Mouse (Mus musculus) adrenal gland, postnatal 36 days (tissue): ENCODE measurements around the gene Prkca. TPM values are rescaled to one million over a fixed set of nuclear protein-coding genes. Genes with fewer than 3 reads are reported as not detected.

Experiments used
- DNase-seq, 2 experiments: peaks; one replicate each; pipeline ENCODE4 v3.0.0; 2021; ENCODE audit warnings: mixed read lengths in 1 of 2
- long read RNA-seq, 2 experiments: library from polyadenylated mRNA; stranded (forward); transcript quantifications; one replicate each; pipeline ENCODE4 v2.0.0; 2021; ENCODE audit warnings: borderline sequencing depth in 2 of 2
- total RNA-seq, 2 experiments: library from RNA; stranded (reverse); gene quantifications; 2 replicates each; pipeline ENCODE4 v1.2.3; 2021

Prkca gene
- 10 to 100 TPM in 1 of 2 experiments, 1 to 10 TPM in 1; 8.0 to 12.7 TPM for total RNA-seq
- long read RNA-seq, experiment 1, partial matches to known transcripts = 0 of 2 reads
- long read RNA-seq, experiment 1, other reads (novel, unspliced or antisense) = 2 of 2 reads
- long read RNA-seq, experiment 2 = 0 reads

DNA sequence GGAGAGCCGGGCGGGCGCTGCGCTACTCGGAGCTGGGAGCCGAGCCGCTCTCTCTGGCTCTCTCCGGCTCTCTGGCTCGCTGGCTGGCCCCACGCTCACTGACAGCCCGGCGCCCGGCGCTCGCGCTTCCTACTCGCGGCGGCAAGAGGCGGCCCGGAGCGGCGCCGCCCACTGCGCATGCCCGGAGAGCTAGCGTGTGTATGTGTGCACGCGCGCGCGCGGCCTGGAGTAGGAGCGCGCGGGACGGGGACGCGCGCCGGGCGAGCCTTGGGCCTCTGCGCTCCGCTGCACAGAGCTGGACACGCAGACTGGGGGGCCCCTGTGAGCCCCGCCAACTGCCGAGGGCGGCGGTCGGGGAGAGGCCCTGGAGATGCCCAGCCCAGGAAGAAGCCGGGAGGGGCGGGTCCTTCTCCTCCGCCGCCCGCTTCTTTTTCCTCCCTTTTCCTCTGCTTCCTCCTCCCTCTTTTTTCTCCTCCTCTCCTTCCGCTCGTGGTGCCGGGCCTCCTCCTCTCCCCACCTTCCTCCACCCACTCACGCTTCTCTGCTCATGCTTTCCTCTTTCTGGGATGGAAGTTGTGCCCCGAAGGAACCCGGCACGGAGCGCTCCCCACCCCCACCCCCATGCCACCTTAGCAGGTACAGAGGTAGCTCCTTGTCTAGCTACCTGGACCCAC, at the start of gene Prkca:
Gene Prkca, minus strand, starts transcription at position 140 of the 674 bp plus-strand sequence.
- DNase-seq = peak; percentile 95 to 96

DNA sequence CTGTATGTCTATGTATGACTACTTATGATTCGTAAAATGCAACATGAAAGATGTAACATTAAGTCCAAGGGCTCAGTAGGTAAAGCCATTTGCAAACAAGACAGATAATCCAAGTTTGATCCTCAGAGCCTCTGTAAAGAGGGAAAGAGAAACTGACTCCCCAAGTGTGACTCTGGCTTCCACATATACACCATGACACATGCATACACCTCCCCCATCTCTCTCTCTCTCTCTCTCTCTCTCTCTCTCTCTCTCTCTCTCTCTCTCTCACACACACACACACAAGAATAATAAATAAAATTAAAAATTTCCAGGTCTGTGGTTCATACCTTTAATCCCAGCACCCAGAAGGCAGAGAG, 41.9 kb upstream of the Prkca start:
- no peak for DNase-seq

DNA sequence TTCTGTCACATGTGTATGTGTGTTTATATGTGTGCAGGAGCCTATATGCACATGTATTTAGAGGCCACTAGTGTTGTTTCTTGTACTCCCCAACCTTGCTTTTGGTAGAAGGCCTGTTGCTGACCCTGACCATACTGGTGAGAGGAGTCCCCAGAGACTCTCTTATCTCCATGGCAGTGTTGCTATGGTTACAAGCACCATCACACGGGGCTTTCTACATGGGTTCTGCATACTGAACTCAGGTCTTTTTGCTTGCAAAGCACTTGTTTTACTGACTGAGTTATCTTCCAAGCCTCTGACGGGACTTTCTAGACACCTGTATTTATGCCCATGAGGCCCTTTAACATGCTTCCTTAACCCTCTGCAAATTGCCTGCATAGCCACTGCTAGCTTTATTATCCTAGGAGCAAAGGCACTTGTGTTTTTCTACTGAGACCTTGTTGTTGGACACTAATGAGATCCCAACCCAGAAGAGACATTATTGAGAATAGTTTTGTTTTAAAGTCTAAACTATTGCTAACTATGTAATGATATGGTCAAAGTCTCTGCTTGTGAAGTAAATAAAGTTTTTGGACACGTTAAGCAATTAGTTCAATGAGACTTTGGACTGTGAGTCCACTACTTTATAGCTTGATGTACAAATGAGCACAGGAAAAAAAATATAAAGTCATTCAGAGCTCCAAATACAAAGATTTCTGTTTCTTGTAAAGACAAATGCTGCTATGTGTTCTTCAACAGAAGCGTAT, 41.4 kb upstream of the Prkca start:
- no peak for DNase-seq

DNA sequence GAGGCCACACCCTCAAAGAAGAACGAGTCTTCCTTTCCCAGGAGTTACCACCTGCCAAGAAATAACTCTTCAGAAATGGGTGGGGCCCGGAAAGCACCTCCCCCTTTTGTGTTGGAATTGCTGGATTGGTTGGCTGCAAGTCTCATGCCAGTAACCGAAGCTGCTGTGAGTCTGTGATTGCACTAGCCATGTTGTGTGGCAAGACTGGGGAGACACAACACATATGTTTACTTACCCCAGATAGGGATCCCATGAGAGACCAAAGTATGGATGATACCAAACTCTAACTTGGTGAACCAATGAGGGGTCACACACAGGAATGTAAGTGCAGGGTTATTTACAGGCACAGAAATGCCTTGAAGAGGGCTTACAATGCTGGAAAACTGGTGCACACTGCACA, 38.9 kb upstream of the Prkca start:
- no peak for DNase-seq

DNA sequence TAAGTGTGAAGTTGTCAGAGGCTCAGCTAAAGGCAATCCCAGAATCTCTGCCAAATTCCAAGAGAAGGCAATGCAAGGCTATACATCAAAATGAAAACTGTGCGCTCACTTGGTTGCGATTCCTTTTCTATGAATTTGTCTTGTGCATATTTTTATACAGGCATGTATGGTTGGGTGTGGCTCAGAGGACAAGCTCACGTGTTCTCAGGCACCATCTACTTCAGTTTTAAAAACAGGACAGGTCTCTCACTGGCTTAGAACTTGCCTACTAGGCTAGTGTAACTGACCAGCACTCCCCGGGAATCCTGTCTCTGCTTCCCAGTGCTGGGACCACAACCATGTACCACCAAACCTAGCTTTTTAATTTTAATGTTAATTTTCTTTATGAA, 34.6 kb upstream of the Prkca start:
- DNase-seq = no peak

DNA sequence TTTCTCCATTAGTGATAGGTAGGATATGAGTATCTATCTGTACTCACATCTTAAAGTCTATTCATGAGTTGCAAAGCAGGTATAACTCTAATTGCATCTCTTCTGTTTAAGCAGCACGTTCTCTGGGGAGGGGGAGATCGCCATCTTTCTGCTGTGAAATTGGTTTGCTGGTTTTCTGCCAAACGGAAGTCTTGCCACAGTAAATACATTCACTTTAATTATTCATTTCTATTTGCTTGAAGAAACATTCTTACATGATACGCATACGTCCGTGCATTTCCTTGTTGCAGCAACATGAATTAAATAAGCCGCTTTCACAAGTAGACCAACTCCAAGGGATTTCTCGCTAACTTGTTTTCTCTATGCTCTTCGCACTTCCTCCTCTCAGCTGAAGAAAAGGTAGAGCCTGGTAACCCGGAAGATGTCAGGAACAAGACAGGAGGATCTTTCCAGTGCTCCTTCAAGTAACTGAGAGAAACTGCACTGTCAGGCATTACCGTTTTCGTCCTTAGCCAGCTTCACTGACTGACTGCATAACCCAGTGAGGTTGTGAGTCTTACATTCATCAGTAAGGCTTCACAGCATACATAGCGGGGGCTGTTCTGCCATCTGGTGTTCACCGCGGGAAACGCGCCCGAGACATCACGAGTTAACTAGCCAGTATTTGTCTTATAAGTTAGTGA, 34.1 kb upstream of the Prkca start:
- DNase-seq = peak; percentile 75 to 79

DNA sequence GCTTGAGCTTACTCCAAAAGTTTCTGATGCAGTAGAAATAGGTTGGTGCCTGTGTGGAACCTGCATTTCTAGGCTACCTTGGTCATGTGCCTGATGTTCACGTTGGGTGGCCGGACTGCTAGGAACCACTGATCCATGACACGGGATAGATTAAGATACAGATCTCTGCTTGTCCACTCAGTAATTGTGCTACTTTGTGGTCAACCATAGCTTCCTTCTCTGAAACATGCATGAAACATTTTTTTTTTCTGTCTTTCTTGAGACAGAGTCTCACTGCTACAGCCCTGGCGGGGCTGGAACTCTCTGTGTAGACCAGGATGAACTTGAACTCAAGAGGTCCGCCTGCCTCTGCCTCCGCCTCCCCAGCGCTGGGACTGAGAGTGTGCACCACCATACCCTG, 33.1 kb upstream of the Prkca start:
- no peak for DNase-seq

DNA sequence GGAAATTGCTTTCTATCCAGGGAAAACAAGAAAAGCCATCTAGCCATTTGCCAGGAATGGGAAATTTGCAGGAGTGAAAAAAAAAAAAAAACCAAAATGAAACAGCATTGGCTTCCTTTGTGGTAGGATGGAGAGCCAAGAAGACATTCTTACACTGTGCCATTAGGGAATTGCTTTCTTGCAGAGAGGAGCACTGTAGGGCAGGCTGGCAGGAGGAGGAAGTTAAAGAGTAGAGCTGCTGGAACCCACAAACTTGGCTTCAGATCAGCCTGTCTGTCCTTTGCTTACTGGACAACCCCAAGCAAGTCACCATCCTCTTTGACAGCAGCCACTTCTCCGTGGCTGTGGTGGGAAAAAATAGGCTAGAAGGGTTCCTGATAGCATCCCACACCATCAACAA, 23.3 kb upstream of the Prkca start:
- no peak for DNase-seq

DNA sequence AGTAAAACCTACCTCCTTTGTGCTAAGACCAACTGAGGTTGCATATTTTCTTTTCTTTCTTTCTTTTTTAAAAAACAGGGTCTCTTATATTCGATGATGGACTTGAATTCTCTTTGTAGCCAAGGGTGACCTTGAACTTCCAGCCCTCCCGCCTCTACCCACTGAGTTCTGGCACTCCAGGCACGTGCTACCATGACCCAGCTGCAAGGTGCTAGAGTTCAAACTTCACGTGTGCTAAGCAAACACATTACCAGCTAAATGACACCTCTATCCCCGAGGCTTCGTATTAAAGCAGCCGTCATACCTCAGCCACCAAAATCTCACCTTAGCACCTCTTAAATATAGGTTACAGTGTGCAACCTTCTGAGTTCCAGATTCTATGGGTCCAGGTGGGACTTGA, 21.9 kb upstream of the Prkca start:
- no peak for DNase-seq

DNA sequence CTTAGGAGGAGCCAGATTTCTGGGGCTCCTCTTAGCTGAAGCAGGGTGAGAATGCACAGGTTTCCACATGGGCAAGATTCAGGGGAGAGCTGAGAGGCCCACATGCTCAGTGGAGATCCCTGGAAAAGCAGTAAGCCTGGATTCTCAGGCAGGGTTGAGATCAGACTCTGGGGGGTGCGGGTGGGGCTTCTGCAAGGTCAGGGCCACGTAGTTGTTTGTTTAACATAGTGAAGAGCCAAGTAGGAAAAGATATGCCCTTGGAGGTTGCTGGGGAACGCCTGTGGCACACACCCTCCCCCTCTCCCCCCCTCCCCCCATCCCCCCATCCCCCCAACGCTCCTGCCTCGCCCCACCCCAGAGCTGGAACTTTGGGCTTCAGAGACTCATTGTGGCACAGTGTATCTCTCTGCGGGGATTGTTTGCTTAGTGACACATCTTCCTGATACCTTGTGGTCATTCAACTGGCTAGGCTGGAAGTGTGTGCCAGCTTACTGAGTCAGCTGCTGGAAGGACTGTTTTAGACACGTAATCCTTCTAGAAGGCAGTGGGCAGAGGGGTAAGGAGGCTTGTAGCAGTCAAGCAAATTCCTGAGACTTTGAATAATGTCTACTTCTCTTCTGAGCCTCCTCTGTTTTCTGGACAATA, 21.3 kb upstream of the Prkca start:
- DNase-seq = peak; percentile 74 to 77

DNA sequence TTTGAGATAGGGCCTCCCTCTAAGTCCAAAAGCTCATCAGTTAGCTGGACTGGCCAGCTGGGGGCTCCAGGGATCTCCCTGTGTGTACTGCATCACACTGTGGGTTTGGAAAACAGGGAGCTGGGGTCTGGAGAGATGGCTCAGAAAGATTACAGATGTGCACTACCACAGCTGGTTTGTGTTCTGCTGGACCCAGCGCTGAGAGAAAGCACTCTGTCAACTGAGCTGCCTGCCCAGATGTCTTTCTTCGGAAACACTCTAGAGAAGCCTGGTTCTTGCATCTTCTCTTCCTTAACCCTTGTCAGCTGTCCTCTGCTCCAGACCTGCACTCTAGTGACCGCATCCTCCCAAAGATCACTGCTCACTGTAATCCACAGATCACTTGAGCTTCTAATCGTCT, 20.3 kb upstream of the Prkca start:
- no peak for DNase-seq

DNA sequence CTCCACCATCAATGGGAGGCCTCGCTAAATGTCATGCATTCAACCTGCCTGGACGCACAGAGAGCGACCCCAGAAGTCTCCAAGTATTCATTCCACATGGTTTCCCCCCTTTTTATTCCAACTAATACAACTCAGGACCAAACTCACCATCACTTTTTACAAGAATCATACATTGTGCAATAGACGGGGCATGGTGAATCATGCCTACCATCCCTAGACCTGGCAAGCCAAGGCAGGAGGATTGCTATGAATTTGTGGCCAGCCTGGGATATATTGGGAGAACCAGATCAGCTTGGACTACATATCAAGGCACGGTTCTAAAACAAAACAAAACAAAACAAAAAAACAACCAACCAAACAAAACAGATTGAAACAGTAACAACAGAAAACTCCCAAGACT, 19.2 kb upstream of the Prkca start:
- DNase-seq = no peak

DNA sequence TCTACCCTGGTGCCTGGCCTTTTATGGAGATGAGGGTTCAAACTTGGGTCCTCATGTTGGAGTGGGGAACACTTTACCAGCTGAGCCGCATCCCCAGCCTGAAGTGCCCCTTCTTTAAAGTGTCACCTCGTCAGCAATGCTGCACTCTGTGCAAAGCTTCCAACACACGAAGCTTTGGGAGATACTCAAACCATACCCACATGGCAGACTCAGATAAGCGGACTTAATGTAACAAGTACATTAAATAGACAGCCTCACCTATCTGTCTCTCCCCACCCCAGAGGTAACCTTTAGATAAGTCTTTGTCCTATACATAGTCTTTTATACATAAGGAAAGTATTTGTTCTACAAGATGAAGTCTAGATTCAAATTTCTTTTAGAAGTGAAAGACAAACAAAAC, 17.3 kb upstream of the Prkca start:
- DNase-seq = no peak

DNA sequence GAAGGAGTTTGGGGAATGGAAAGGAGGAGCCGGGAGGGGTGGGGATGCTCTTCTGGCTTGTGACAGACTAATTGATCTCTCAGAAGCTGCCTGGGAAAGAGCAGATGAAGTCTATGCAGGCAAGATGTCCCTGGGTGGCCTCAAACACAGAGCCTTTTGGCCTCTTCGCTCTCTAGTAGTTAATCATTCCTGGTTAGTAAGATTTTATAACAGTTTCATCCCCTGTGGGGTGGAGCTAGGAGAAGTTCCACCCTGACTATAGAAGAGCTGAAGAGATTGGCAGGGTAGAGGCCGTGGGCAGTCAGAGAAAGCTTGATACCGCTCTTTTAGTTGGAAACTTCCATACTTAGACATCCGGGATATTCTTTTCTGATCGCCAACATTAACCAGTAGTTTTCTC, 15.2 kb upstream of the Prkca start:
- no peak for DNase-seq

DNA sequence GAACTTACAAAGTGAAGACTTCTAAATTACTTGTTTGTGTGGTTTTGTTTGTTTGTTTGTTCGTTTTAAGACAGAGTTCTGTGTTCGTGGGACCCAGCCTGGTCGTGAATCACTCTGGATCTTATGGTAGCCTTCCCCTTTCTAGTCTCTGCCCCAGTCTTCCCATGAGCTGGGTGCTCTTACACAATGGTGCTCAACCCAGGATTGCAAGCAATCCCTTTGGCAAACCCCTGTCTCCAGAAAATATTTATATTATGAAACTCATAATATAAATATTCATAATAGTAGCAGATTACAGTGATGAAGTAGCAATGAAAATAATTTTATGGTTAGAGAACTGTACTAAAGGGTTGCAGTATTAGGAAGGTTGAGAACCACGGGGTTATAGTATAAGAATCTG, 12.3 kb upstream of the Prkca start:
- no peak for DNase-seq

DNA sequence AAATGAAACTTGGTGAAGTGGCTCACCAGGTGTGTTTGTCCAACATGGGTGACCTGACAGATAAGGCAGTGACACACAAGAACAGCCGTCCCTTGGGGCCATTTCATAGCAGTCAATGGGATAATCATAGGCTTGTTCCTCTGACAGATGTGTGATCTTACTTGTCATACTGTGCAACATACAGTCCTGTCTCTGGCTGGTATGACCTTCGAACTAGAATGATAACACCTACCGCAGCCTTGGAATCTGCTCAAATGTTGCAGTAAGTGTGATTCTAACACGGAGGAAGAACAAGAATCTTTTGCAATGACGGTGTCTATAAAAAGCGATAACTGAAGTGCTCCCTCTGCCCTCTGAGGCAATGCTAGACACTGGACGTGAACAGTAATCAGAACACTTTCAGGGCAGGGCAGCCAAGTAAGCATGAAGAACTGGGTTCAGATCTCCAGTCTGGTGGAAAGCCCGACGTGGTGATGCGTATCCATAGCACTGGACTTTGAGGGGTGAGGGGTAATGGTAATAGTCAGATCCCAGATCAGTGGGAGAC, 9.2 kb upstream of the Prkca start:
- no peak for DNase-seq

DNA sequence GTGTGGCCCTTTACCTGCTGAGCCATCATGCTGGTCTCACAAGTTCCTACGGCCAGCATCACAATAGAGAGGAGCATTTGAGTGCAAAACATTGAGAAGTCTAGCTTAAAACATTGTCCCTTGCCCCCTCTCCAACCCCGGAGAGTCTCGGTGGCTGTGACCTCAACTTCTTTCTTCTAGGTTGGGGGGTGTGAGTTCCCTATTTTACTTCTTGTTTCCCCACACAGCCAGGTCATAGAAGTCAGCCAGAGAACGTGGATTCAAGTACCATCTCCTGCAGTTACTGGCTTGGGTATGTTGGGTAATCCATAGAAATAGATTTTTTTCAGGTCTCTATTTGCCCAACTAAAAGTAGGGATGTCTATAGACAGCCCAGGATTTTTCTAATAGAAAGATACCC, 7.1 kb upstream of the Prkca start:
- DNase-seq = no peak

DNA sequence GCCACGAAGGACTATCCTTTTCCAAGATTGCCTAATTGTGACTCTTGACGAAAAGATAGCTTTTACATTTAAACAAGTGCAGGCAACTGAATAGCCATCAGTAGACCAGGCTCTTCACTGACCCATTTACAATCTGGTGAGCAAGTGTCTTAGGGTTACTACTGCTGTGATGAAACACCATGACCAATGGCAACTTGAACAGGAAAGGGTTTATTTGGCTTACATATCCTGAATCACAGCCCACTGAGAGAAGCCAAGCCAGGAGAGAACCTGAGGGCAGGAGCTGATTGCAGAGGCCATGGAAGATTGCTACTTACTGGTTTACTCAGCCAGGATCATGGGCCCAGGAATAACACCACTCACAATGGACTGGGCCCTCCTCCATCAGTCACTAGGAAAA, 1.6 kb upstream of the Prkca start:
- DNase-seq = no peak

DNA sequence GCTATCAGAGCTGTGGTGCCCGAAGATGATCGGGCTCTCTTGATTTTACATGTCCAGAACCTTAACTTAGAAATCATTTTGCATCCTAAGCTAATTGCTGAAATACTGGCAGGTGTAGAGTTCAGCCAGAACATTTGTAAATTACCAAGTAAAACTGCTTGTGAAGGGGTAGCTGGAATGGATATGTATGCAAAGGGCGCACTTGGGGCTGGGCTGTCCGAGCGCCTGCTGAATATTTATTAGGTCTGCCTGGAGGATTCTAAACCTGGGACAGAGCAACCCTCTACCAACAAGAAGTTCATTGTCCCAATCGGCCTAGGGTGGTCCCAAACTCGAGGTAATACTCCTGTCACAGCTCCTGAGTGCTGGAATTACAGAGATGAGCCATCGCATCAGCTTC, 1.0 kb upstream of the Prkca start:
- DNase-seq = no peak

DNA sequence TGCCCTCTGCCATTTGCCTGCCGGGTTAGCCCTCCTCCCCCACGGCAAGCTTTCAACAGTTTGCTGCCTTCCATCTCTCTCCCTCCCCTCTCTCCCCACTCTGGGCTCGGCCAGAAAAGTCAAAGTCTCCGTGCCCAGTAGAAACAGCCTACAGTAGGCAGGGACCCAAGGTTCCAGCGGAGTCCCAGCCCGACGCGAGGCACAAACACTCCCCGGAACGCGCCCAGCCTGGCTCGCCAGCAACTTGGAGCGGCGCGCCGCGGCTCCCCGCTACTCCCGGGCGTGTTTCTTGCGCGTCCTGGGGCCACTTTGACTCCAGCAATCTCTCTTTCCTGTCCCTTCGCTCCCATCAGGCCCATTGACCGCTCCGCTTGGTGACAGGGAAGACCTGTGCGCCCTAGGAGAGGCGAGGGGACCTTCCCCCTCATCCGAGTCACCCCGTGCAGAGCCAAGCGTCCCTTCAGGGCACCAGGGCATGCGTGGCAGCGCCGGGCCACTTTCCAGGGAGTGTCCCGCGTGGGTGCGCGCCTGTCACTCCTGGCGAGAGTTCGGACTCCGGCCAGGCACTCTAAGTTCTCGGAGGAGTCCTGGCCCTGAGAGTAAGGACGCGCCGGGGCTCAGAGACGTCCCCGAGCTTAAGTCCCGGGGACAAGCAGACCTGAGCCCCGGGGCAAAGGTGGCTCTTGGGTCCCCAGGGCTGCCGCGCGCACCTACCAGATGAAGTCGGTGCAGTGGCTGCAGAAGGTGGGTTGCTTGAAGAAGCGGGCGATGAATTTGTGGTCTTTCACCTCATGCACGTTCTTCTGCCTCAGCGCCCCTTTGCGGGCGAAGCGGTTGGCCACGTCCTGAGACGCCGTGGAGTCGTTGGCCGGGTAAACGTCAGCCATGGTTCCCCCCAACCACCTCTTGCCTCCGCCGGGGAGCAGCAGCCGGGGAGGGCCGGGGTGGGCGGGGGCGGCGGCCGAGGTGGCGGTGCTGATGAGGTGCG, 653 bp downstream of the Prkca start, which contains the start of gene Apoh:
Gene Apoh, plus strand, starts transcription at position 574 of the 988 bp plus-strand sequence.
- peak; percentile 59 to 63 for DNase-seq

DNA sequence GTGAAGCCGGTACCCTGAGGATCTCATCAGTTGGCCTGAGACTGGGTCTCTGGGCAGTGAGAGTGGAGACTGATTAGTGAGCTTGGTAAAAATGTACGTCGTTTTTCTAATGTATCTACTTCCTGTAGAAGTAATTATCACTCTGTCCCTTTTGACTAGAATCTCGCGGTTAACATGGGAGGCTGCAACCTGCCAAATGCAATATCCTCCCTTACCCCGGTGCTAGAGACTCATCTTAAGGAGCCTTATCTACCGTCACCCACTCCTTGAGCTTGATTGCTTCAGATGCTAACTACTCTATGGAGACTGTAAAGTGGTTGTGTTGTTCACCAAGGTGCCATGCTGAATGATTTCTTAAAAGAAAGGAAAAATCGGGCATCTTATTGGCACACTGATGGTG, 1.9 kb downstream of the Prkca start:
- DNase-seq = no peak
